Mouse (Mus musculus): ENCODE results near the gene Sdc3. TPM values are rescaled to one million over a fixed set of nuclear protein-coding genes. Genes with fewer than 3 reads are reported as not detected.

Gene Sdc3
- total RNA-seq, 4 experiments from 2014 or later: 332 to 626 (median 448) TPM

GRCm38 (mm10) chr4:130828851-130829673 is 36.7 kb downstream of the Sdc3 start:
- no peak for DNase-seq

GRCm38 (mm10) chr4:130834122-130834521 is 41.8 kb downstream of the Sdc3 start:
- DNase-seq: peak; percentile 77

- no peak for DNase-seq
These were observed 43.2 kb downstream of the Sdc3 start for GRCm38 (mm10) chr4:130835550-130835949.

DNA sequence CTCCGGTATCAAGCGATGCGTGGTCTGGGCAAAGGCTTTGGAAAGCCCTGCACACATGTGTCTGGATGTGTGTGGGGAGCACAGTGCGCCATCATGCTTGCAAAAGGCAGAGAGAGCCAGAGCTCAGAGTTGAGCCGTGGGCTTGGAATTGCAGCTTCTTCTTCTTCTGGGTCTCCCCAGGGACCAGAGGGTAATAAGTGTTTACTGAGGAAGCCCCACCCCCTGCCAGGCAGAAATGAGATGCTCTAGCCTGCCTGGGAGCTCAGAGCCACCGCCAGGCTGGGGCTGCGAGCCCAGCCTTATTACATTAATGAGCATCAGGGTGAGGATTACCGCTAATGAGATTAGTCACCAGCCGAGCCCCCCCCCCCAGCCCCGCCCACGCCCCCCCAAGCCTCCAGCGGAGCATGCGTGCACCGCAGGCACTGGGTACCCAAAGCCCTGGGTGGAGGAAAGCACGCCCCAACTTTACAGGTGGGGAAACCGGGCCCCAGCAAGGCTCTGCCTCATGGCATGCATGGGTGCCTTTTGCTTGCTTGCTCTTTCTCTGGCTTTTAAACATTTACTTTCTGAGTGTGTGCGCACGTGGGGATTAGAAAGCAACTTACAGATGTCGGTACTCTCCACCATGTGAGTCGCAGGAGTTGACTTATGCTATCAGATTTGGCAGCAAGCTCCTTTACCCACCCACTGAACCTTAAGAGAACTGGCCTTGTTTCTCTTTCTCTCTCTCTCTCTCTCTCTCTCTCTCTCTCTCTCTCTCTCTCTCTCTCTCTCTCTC is 44.1 kb downstream of the Sdc3 start:
- no peak for DNase-seq

DNA sequence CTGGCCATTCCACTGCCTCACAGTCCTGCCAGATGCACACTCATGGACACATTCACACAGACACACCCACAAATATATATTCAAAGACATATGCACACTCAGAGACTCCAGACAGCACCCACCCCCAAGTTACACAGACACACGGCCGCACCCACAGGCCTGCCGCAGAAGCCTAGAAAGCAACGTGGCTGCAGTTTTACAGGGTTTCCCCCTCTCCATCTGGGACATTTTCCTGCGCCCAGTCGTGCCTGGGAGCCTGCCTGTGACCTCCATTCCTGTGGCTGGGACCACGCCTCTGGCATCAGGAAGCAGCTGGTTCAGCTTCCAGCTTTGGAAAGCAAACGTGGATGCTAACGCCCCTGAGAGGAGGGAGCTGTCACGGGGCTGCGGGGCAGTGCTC is 46.2 kb downstream of the Sdc3 start:
- no peak for DNase-seq

DNA sequence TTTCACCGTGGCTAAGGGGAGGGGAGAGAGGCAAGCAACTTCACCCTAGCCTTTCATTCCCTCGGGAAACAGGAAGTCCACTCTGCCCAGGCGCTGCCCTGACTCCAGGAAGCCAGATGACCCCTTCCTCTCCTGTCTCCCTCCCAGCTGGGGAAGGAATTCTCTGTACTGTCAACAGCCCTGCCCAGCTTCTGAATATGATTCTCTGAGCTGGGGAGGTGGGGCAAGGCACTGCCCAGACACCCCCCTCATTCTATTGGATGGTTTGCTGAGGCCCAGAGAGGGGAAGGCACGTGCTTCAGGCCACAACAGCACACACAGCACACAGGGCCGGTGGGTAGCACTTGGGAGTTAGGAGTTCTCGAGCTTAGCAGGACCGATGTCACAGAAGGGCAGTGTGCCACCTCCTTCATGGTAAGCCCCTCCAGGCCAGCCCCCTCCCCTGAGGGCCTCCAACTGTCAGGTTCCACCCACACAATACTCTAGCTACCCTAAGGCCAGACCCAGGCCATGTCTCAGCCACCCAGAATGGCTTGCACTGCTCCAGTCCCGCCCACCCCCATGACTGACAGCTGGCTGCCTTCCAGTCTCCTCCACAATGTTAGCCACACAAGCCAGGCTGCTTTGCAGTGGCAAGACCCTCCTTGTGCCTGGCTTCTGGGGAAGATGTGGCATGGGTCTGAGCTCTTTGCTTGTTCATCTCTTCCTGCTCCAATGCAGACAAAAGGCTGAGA is 48.9 kb downstream of the Sdc3 start:
- no peak for DNase-seq

- DNase-seq: no peak
These were observed 56.5 kb downstream of the Sdc3 start for GRCm38 (mm10) chr4:130848814-130849213.

- no peak for DNase-seq
These were observed 65.3 kb downstream of the Sdc3 start for GRCm38 (mm10) chr4:130857661-130858060.

DNA sequence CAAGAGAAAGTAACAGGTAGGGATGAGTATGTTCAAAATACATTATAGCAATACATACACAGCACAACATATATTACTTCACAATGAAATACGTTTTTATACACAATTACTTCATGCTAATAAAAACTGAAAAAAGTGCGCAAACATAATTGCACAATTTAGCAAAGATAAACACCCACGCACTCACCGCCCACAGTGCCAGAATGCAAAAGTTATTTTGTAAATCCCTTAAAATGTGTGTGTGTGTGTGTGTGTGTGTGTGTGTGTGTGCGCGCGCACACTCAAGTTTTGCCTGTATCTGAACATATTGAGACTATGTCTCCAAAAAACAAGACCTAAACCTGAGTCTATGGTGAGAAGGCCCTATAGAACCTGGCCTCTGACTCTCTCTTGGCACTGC is 66.5 kb downstream of the Sdc3 start:
- no peak for DNase-seq

GRCm38 (mm10) chr4:130859467-130859866 is 67.1 kb downstream of the Sdc3 start:
- DNase-seq: no peak

GRCm38 (mm10) chr4:130860902-130861652 is 68.7 kb downstream of the Sdc3 start:
- DNase-seq: no peak

GRCm38 (mm10) chr4:130861653-130862208 is 69.4 kb downstream of the Sdc3 start:
- DNase-seq: peak; percentile 90

- no peak for DNase-seq
These were observed 70.2 kb downstream of the Sdc3 start for GRCm38 (mm10) chr4:130862538-130862937.

GRCm38 (mm10) chr4:130865460-130865859 is 73.1 kb downstream of the Sdc3 start:
- DNase-seq: no peak

DNA sequence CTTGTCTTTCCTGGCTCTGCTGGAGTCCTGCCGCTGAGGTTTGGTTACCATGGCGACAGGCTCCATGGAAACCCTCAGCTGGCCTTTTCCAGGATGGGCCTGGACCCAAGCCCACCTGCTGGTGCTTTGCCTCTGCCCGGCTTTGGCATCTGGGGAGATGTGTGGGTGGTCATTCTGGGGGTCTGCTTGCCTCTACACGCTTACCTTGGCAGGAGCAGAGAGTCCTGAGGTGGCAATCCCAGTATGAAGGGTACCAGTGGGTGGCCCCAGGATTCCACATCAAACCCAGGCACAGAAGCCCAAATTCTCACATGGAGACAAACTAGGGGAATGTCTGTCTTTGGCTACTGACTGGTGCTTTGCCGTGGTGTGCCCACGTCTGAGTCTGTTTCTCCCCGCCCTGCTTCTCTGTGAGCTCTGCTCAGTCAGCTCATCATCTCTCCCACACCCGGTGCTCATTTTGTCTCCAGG is 73.6 kb downstream of the Sdc3 start:
- no peak for DNase-seq

GRCm38 (mm10) chr4:130867940-130868339 is 75.6 kb downstream of the Sdc3 start:
- DNase-seq: no peak

- DNase-seq: no peak
These were observed 76.5 kb downstream of the Sdc3 start for GRCm38 (mm10) chr4:130868803-130869202.

DNA sequence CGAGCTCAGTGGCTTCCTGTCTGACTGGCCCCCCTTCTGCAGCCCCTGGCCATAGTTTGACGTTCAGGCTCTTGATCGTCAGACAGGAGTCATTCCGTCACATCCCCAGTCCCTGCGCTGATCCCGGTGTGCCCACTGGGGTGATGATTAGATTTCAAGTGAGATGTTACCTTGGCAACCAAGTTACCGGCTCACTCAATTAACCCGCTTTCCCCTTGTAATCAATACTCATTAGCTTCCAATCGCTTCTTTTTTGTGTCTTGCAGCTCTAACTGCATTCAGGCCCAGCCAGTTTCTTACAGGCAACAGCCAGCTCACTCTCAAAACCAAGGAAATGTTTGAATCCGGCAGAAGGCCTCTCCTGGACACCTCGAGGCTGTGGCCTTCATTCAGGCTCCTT is 80.1 kb downstream of the Sdc3 start:
- no peak for DNase-seq

DNA sequence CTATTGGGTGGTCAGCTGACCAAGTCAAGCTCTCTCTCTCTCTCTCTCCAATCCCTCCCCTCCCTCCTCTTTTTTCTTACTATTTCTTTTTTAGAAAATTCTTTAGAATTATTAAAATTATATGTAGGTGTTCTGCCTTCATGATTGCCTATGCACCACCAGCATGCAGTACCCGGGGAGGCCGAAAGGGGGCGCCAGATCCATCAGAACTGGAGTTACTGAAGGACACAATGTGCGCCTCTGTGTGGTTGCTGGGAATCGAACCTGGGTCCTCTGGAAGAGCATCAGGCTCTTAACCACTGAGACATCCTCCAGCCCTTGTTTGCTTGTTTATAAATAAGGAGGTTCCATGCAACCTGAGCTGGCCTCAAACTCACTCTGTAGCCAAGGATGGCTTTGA is 81.1 kb downstream of the Sdc3 start:
- DNase-seq: no peak

DNA sequence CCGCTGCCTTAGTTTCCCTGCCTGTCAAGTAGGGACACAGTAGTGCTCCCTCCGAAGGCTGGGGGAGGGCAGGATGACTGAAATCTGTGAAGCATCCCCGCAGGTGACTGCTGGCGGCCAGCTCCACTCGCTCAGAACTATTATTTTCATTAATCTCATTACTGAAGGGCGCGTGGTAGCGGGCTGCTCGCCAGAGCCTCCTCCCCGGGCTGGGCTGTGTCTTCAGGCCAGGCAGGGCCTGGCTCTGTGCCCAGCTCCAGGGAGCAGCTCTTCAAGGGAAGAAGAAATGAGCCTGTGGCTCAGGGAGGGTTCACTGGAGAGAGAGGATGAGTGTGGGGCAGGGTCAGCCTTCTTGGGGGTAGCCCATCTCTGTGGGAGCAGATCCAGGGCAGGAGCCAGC is 82.3 kb downstream of the Sdc3 start:
- peak; percentile 70 for DNase-seq

Data from adrenal gland, adult 8-10 months (tissue).